Comparison of ENCODE assay signal across 8 mouse cellular contexts in genomic region chr9:75441691-75442131, GRCm38 (mm10). TPM values are rescaled to one million over a fixed set of nuclear protein-coding genes. Genes with fewer than 3 reads are reported as not detected.
DNase-seq lines count a peak whose midpoint lies in the region; ATAC-seq lines count a peak whose summit lies in the region.

No protein-coding gene starts in this region.

- peak overlapping the region; percentile 82 to 99 for H3K4me3 ChIP-seq in heart, embryonic 14.5 days (ENCODE audit: control insufficient read depth in 1 of 2, insufficient read depth in 1 of 2, low read depth in 1 of 2, low read length in 2 of 2)
- peak overlapping the region; percentile 78 for H3K4me3 ChIP-seq in limb, embryonic 11.5 days (ENCODE audit: low read depth, low read length)
- peak overlapping the region; percentile 79 for H3K4me3 ChIP-seq in neural tube, embryonic 14.5 days (ENCODE audit: low read depth, low read length)

- H3K9me3 ChIP-seq in heart, embryonic 14.5 days (ENCODE audit: control insufficient read depth, low read length), result no peaks in the 10 kb centered on the region
- no peaks in the 10 kb centered on the region for H3K9me3 ChIP-seq in limb, embryonic 11.5 days (ENCODE audit: control insufficient read depth, low read length)
- H3K9me3 ChIP-seq in neural tube, embryonic 14.5 days (ENCODE audit: control insufficient read depth, low read length), result no peaks in the 10 kb centered on the region

- under 1% methylated on average over 31 of the region's 31 CpGs for WGBS in heart, embryonic 14.5 days
- under 1% methylated on average over 31 of the region's 31 CpGs for WGBS in limb, embryonic 11.5 days
- 0% methylated on average over 31 of the region's 31 CpGs for WGBS in neural tube, embryonic 14.5 days

- H3K36me3 ChIP-seq in heart, embryonic 14.5 days (ENCODE audit: control insufficient read depth, insufficient read depth, low read length), result peaks cover 21% of the 10 kb centered on the region
- H3K36me3 ChIP-seq in limb, embryonic 11.5 days (ENCODE audit: control insufficient read depth, insufficient read depth, low read length), result peaks cover 5% of the 10 kb centered on the region
- 0 out of 2 replicates have a peak, but pooled peaks cover 4% of the 10 kb centered on the region for H3K36me3 ChIP-seq in neural tube, embryonic 14.5 days (ENCODE audit: control insufficient read depth, insufficient read depth, low read length)

- H3K9ac ChIP-seq in heart, embryonic 14.5 days (ENCODE audit: low read length), result peak overlapping the region; percentile 90
- peak overlapping the region; percentile 86 for H3K9ac ChIP-seq in limb, embryonic 11.5 days (ENCODE audit: low read length)
- H3K9ac ChIP-seq in neural tube, embryonic 14.5 days (replicated peaks; ENCODE audit: low read depth, low read length), result peak overlapping the region; percentile 80

- peak overlapping the region; percentile 88 for H3K4me2 ChIP-seq in heart, embryonic 14.5 days (ENCODE audit: low read length)
- H3K4me2 ChIP-seq in limb, embryonic 11.5 days (ENCODE audit: low read depth, severe bottlenecking), result peak overlapping the region; percentile 82
- peak overlapping the region; percentile 56 for H3K4me2 ChIP-seq in neural tube, embryonic 14.5 days (ENCODE audit: low read depth, low read length)

- intact Hi-C loops in heart, postnatal 25 days (cut with DNase I), result loop anchor here (2.0 to 5.0 kb wide), 2 partner anchors 31 to 76 kb away; partner anchors contain the start of gene Mapk6

- H3K4me1 ChIP-seq in heart, embryonic 14.5 days (ENCODE audit: control insufficient read depth in 2 of 2, insufficient read depth in 2 of 2, low read length in 2 of 2), result peaks cover 0 to 11% of the 10 kb centered on the region in 2 experiments; a peak in 2 of 4 replicates
- peaks cover 8% of the 10 kb centered on the region for H3K4me1 ChIP-seq in limb, embryonic 11.5 days (ENCODE audit: control insufficient read depth, insufficient read depth, low read length)
- peaks cover 10% of the 10 kb centered on the region for H3K4me1 ChIP-seq in neural tube, embryonic 14.5 days (ENCODE audit: control insufficient read depth, insufficient read depth, low read length)

- no peak for DNase-seq in heart, postnatal 25 days (ENCODE audit: low spot score)
- DNase-seq in ES-CJ7 (ENCODE audit: low read depth, low spot score), result peak; percentile 22
- DNase-seq in limb, embryonic 11.5 days (ENCODE audit: low spot score), result no peak
- DNase-seq in right cerebral cortex, postnatal 14 days, result no peak
- DNase-seq in cerebellum, adult 11 months, result no peak

- no peaks in the 10 kb centered on the region for H3K27me3 ChIP-seq in heart, embryonic 14.5 days (ENCODE audit: control insufficient read depth, insufficient read depth, low read length)
- no peaks in the 10 kb centered on the region for H3K27me3 ChIP-seq in limb, embryonic 11.5 days (ENCODE audit: control insufficient read depth, insufficient read depth, low read length)
- no peaks in the 10 kb centered on the region for H3K27me3 ChIP-seq in neural tube, embryonic 14.5 days (ENCODE audit: control insufficient read depth, insufficient read depth, low read length)

- peak; percentile 74 for ATAC-seq in heart, embryonic 14.5 days (ENCODE audit: insufficient number of reproducible peaks, insufficient read depth, low FRiP score, low read depth)
- ATAC-seq in erythroblast, adult 5-6 weeks (replicated peaks; ENCODE audit: low FRiP score, poor library complexity, severe bottlenecking), result peak; percentile 76
- ATAC-seq in limb, embryonic 11.5 days (ENCODE audit: insufficient number of reproducible peaks, low FRiP score, low TSS enrichment, low read depth), result peak; percentile 70
- peak; percentile 84 for ATAC-seq in neural tube, embryonic 14.5 days (ENCODE audit: low read depth)

- peak overlapping the region in 1 of 2 experiments; percentile 76; a peak in 2 of 4 replicates for H3K27ac ChIP-seq in heart, embryonic 14.5 days (replicated peaks in 1 of 2; ENCODE audit: control insufficient read depth in 1 of 2, insufficient read depth in 1 of 2, low read depth in 2 of 2, low read length in 2 of 2)
- peak overlapping the region; percentile 71; the same call in 1 of the 2 replicates for H3K27ac ChIP-seq in limb, embryonic 11.5 days (replicated peaks; ENCODE audit: low read depth, low read length)
- H3K27ac ChIP-seq in neural tube, embryonic 14.5 days (ENCODE audit: low read depth, low read length), result peak overlapping the region; percentile 88

RNA-seq across cellular contexts. Expression of gene Leo1, which starts 0.4 kb away (rescaled TPM):
- polyA plus RNA-seq in heart, embryonic 14.5 days (2014; fragmentation: Nextera tagmentation; extraction: Ambion mirVana), result 23.6 and 26.0 TPM in 2 replicates
- total RNA-seq in heart, postnatal 25 days (2021), result 10 to 100 TPM; 12.0 to 20.6 TPM
- 3.5 and 6.3 TPM in 2 replicates for total RNA-seq in erythroblast, adult 5-6 weeks (2015; ENCODE audit: low replicate concordance)
- total RNA-seq in erythroblast, adult 5-6 weeks (2017; ENCODE audit: low replicate concordance), result 8.3 and 11.6 TPM in 2 replicates
- 52.4 and 53.0 TPM in 2 replicates for polyA plus RNA-seq in limb, embryonic 11.5 days (2014; fragmentation: Nextera tagmentation; extraction: Ambion mirVana)
- polyA plus RNA-seq in neural tube, embryonic 14.5 days (2014; fragmentation: Nextera tagmentation; extraction: Ambion mirVana), result 40.7 and 40.8 TPM in 2 replicates

RNA-seq across cellular contexts. Expression of gene Mapk6, which starts 31.9 kb away (rescaled TPM):
- 52.3 and 55.6 TPM in 2 replicates for polyA plus RNA-seq in heart, embryonic 14.5 days (2014; fragmentation: Nextera tagmentation; extraction: Ambion mirVana)
- 10 to 100 TPM; 30.9 to 31.0 TPM for total RNA-seq in heart, postnatal 25 days (2021)
- 8.4 and 11.7 TPM in 2 replicates for total RNA-seq in erythroblast, adult 5-6 weeks (2015; ENCODE audit: low replicate concordance)
- total RNA-seq in erythroblast, adult 5-6 weeks (2017; ENCODE audit: low replicate concordance), result 4.9 and 17.6 TPM in 2 replicates
- 151 TPM in 2 replicates for polyA plus RNA-seq in limb, embryonic 11.5 days (2014; fragmentation: Nextera tagmentation; extraction: Ambion mirVana)
- 186 and 191 TPM in 2 replicates for polyA plus RNA-seq in neural tube, embryonic 14.5 days (2014; fragmentation: Nextera tagmentation; extraction: Ambion mirVana)
